Mouse (Mus musculus) limb, embryonic 12.5 days (tissue): ENCODE results near the gene Kcnq1. TPM values are rescaled to one million over a fixed set of nuclear protein-coding genes. Genes with fewer than 3 reads are reported as not detected.
A peak's percentile ranks its signal among the peaks of the same experiment; 100 is the strongest.

Experiments used
- ATAC-seq: fragments of 200-750 bp; cut with Nextera tagmentation; 2 replicates; pipeline ENCODE4 v1.8.0; 2017; ENCODE audit warnings: low read depth, moderate TSS enrichment; ENCODE audit not compliant: insufficient number of reproducible peaks, insufficient read depth, low FRiP score, low TSS enrichment
- H3K27ac ChIP-seq: fragments of 300-500 bp; sonication (generic); 2 replicates; pipeline ENCODE4 v1.5.1; 2016; ENCODE audit warnings: mild to moderate bottlenecking, moderate library complexity
- H3K27me3 ChIP-seq: fragments of 300-500 bp; sonication (generic); 2 replicates; pipeline ENCODE4 v1.6.1; 2016; ENCODE audit warnings: mild to moderate bottlenecking, moderate library complexity
- H3K36me3 ChIP-seq: fragments of 300-500 bp; sonication (generic); 2 replicates; pipeline ENCODE4 v1.6.1; 2016; ENCODE audit warnings: mild to moderate bottlenecking, moderate library complexity
- H3K4me1 ChIP-seq: fragments of 300-500 bp; sonication (generic); replicated peaks from 2 replicates; pipeline ENCODE4 v1.6.1; 2016
- H3K4me2 ChIP-seq: fragments of 300-500 bp; sonication (generic); 2 replicates; pipeline ENCODE4 v1.6.1; 2016; ENCODE audit warnings: mild to moderate bottlenecking, moderate library complexity
- H3K4me3 ChIP-seq: fragments of 300-500 bp; sonication (generic); replicated peaks from 2 replicates; pipeline ENCODE4 v1.5.1; 2016; ENCODE audit warnings: mild to moderate bottlenecking
- H3K9ac ChIP-seq: fragments of 300-500 bp; sonication (generic); replicated peaks from 2 replicates; pipeline ENCODE4 v1.6.1; 2016; ENCODE audit warnings: mild to moderate bottlenecking, moderate library complexity
- H3K9me3 ChIP-seq: fragments of 300-500 bp; sonication (generic); 2 replicates; pipeline ENCODE4 v1.6.1; 2016; ENCODE audit warnings: mild to moderate bottlenecking, moderate library complexity
- WGBS: fragments of 180-500 bp; shearing (Covaris S2); methylation state at CpG from one replicate; pipeline ENCODE4 v1.1.7; 2016; 5-methylcytosine and 5-hydroxymethylcytosine counted together
- polyA plus RNA-seq: library from polyadenylated mRNA; unstranded; fragments of >200 nt; fragmentation: Nextera tagmentation; extraction: Ambion mirVana; gene quantifications from 2 replicates; pipeline ENCODE4 v1.2.1, GENCODE M21; 2016

The Kcnq1 gene
- polyA plus RNA-seq, 1 experiment from 2014 or later: 0.94 TPM

DNA sequence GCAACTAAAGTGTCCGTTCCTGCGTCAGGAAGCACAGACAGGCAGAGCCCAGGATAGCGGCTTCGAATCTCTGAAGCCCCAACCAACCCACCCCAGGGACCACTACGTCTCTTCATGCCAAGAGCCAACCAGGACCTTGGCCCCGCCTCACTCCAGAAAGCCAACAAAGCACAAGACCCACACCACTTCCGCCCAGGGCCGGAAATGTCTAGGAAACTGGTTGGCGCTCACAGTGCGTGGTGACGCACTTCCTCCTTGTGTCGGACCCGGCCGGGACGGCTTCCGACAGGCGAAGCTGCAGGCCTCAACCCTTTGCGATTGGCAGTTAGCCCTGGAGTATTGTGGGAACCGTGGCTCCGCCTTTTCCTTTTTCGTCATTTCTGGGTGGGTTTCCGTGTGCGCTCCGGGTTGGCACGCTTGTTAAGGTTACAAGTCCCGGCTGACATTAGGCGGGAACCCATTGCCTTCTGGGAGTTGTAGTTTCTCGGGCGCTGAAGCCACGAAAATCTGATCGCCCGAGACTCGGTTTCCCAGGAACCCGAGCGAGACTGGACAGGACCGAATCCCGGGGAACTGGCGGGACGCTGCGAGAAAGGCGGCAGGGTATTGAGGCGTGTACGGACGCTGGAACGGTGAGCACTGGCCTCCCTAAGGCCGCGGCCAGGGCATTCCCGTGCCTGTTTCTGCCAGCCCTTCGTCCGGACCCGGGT, 37.1 kb upstream of the Kcnq1 start, which contains the start of gene Tssc4:
Gene Tssc4 (plus strand): TSS at position 368 of the 710 bp plus-strand sequence.
- Histone ChIP-seq H3K27me3 (no peaks in the 10 kb centered on the region), H3K9me3 (no peaks in the 10 kb centered on the region), H3K4me3 (peak within 1 kb of the TSS; percentile 78), H3K27ac (peak within 1 kb of the TSS; percentile 95), H3K36me3 (peaks cover 69% of the 10 kb centered on the region), H3K4me1 (peaks cover 23% of the 10 kb centered on the region), H3K4me2 (peak within 1 kb of the TSS; percentile 99), H3K9ac (peak within 1 kb of the TSS; percentile 91)
- whole genome bisulfite sequencing: under 1% methylated on average over 51 of the region's 51 CpGs
- ATAC-seq: peak; percentile 96

DNA sequence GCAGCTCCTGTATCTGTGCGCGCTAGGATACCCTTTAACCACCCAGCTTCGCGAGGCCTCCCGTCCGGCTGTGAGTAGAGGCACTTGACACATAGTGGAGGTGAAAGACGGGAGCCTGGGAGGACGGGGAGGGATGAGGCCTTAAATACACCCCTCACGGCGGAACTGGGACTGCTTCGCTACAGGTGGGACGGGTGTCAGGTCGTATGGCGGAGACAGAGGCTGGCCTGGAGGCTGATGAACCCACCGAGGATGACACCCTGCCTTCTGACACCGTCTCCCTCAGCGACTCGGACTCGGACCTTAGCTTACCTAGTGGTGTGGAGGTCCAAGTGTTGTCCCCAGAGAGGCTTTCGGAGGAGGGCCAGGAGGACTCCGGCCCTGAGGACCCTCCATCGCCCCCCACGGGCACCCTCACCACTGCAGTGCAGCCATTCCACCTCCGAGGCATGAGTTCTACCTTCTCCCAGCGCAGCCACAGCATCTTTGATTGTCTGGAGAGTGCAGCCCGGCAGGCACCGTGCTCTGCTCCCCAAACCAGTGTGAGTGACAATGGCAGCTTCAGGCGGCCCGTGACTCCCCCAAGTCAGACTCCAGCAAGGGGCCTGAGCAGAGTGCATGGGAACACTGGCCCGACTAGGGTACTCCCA, 36.3 kb upstream of the Kcnq1 start:
- peak overlapping the region; percentile 91 for H3K9ac ChIP-seq
- ATAC-seq: no peak
- H3K36me3 ChIP-seq: peaks cover 61% of the 10 kb centered on the region
- no peaks in the 10 kb centered on the region for H3K27me3 ChIP-seq
- whole genome bisulfite sequencing: 11% methylated on average over 30 of the region's 30 CpGs
- H3K4me2 ChIP-seq: peak overlapping the region; percentile 99
- H3K9me3 ChIP-seq: no peaks in the 10 kb centered on the region
- H3K4me1 ChIP-seq: peaks cover 23% of the 10 kb centered on the region
- H3K4me3 ChIP-seq: peak overlapping the region; percentile 78
- peak overlapping the region; percentile 85 for H3K27ac ChIP-seq

DNA sequence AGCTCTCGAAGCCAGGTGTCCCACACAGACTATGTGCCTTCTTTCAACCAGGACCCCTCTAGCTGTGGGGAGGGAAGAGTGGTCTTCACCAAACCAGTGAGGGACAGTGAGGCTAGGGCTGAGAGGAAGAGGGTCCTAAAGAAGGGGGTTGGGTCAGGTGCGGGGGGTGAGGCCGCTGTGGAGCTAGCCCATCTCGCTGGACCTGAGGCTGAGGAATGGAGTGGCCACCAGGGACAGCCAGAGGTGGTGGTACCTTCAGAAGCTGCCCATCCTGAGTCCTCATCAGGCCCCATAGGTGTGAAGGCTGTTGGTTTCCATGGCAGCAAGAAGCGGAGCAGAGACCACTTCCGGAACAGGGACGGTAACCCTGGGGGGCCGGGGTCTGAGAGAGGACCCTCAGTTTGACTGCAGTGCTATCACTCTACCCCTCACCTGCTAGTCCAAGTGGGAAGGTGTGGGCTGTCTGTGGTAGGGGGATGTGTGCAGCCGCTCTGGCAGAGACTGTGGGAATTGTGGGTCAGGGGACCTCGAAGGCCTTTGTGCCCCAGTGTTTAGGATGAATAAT, 35.6 kb upstream of the Kcnq1 start:
- peaks cover 58% of the 10 kb centered on the region for H3K36me3 ChIP-seq
- ATAC-seq: no peak
- peak overlapping the region; percentile 78 for H3K4me3 ChIP-seq
- H3K9ac ChIP-seq: peak overlapping the region; percentile 91
- H3K4me2 ChIP-seq: peak overlapping the region; percentile 99
- H3K27ac ChIP-seq: peak overlapping the region; percentile 85; the same call in 1 of the 2 replicates
- no peaks in the 10 kb centered on the region for H3K9me3 ChIP-seq
- H3K4me1 ChIP-seq: peaks cover 23% of the 10 kb centered on the region
- WGBS: 90% methylated on average over 10 of the region's 10 CpGs
- no peaks in the 10 kb centered on the region for H3K27me3 ChIP-seq

DNA sequence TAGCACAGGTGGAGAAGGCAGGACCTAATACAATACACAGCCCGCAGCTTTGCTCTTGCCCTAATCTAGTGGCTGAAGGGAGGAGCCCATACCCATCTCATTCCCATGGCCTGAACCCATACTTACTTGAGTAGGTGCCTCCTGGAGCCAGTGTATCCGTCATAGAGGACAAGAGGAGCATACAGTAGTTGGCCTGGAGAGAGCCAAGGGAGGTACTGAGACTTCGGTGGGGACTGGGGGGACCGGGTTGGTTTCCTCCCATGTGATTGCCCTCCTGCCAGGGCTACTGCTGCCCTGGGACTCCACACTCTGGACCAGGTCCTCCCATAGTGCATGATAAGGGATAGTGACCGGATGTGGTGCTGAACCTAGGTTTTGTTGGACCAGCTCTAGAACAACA, 33.6 kb upstream of the Kcnq1 start:
- H3K9me3 ChIP-seq: no peaks in the 10 kb centered on the region
- H3K27ac ChIP-seq: no peak overlapping the region
- WGBS: 87% methylated on average over 5 of the region's 5 CpGs
- no peak overlapping the region for H3K9ac ChIP-seq
- ATAC-seq: no peak
- H3K36me3 ChIP-seq: peaks cover 38% of the 10 kb centered on the region
- no peaks in the 10 kb centered on the region for H3K27me3 ChIP-seq
- peaks cover 23% of the 10 kb centered on the region for H3K4me1 ChIP-seq
- no peak overlapping the region for H3K4me3 ChIP-seq
- no peak overlapping the region for H3K4me2 ChIP-seq

DNA sequence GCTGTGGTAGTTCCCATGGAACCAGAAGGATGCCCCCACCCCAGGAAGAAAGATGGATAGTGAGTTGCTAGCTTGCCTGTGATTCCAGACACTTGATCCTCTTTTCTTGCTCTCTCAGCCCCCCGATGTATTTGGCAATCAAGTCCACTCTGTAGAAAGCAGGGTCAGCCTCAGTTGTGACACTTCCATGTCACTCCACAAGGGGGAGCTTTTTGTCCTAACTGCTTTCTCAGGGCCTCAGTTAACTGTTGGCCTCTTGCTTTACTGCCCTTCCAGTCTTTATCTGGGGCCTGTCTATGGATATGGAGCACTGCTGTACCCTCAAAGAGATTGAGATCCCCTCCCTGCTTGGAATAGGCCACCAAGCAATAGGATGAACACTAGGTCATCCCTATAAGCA, 33.1 kb upstream of the Kcnq1 start:
- no peak overlapping the region for H3K4me2 ChIP-seq
- no peaks in the 10 kb centered on the region for H3K9me3 ChIP-seq
- 53% methylated on average over 1 of the region's 1 CpGs for WGBS
- H3K36me3 ChIP-seq: peaks cover 36% of the 10 kb centered on the region
- ATAC-seq: no peak
- peaks cover 19% of the 10 kb centered on the region for H3K4me1 ChIP-seq
- H3K27me3 ChIP-seq: no peaks in the 10 kb centered on the region
- no peak overlapping the region for H3K27ac ChIP-seq
- H3K4me3 ChIP-seq: no peak overlapping the region
- H3K9ac ChIP-seq: no peak overlapping the region

DNA sequence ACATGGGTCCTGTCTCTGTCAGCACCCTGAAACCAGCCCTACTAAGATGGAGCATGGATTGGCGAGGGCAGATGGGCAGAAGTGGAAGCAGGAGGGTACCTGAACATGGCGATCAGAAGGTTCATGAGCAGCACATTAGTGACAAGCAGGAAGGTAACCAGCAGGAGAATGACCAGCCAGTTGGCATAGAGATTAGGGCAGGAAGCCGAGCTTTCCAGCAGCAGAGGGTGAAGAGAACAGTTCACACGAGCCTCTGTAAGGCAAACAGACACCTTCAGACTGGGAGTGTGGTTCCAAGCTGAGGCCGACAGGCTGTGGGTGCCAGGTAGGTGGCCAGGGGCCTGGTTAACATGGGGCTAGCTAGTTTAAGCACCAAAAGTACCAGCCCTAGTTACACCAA, 30.8 kb upstream of the Kcnq1 start:
- Histone ChIP-seq H3K27ac (no peak overlapping the region), H3K4me2 (no peak overlapping the region), H3K27me3 (no peaks in the 10 kb centered on the region), H3K9me3 (no peaks in the 10 kb centered on the region), H3K9ac (no peak overlapping the region), H3K4me3 (no peak overlapping the region), H3K4me1 (peaks cover 8% of the 10 kb centered on the region), H3K36me3 (peaks cover 41% of the 10 kb centered on the region)
- ATAC-seq: no peak
- 72% methylated on average over 5 of the region's 5 CpGs for WGBS

DNA sequence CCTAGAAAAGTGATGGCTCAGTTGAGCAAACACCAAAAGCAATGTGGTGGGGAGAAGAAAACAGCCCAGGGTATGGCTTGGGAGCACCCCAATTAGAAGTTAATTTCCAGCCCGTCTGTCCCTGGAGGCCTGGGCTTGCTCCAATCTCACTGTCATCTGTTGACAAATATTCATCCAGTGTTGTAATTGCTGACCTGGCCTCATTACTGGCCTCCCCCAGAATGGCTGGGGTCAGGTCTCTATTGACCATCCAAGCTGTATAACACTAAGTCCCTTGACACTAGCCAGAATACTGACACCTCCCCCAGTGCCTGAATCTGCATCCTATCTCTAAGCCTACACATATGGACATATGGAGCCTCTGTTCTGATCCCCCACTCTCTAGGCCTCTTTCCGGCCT, 28.8 kb upstream of the Kcnq1 start:
- H3K4me3 ChIP-seq: no peak overlapping the region
- H3K4me2 ChIP-seq: no peak overlapping the region
- H3K27me3 ChIP-seq: no peaks in the 10 kb centered on the region
- H3K36me3 ChIP-seq: peaks cover 24% of the 10 kb centered on the region
- ATAC-seq: no peak
- WGBS: 75% methylated on average over 2 of the region's 2 CpGs
- H3K9me3 ChIP-seq: no peaks in the 10 kb centered on the region
- H3K27ac ChIP-seq: no peak overlapping the region
- H3K9ac ChIP-seq: no peak overlapping the region
- H3K4me1 ChIP-seq: no peaks in the 10 kb centered on the region

DNA sequence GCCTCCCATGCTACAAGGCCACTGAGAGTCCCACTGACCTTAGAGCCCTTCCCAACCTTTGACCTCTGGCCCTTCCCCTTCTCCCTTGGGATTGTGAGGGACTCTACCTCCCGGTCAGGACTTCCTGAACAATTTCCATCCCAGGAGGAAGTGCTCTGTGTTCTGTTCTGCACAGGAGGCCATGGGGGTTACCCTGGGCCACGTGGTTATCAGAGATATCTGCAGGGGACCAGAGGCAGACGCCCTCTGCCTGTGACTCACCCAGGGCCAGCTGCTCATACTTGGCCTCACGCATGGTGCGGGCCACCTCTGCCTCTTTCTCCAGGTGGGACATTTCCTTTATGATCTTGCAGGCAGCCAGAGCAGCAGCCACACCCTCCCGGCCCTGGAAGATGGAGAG, 24.1 kb upstream of the Kcnq1 start:
- Histone ChIP-seq H3K9ac (no peak overlapping the region), H3K27me3 (no peaks in the 10 kb centered on the region), H3K4me2 (no peak overlapping the region), H3K9me3 (no peaks in the 10 kb centered on the region), H3K4me3 (no peak overlapping the region), H3K27ac (no peak overlapping the region), H3K4me1 (peaks cover 8% of the 10 kb centered on the region), H3K36me3 (peaks cover 18% of the 10 kb centered on the region)
- ATAC-seq: no peak
- WGBS: 63% methylated on average over 6 of the region's 6 CpGs

DNA sequence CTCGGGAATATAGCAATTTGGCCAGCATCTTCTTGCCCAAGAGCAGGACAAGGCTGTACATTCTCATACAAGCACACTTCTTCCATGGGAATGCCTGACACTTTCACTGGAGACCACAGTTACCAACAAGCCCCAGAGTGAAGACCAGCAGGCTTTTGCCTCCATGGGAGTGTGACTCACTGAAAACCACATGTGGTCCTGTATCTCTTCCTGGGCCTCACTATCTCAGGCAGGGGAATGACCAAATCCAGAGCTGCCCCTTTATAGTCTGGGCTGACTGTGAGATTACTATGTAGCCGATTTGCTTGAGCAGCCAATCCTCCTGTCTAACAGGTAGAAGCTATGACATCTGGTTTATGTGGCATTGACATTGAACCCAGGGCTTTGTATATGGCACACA, 22.5 kb upstream of the Kcnq1 start:
- Histone ChIP-seq H3K9ac (no peak overlapping the region), H3K36me3 (peaks cover 9% of the 10 kb centered on the region; the same call in 1 of the 2 replicates), H3K4me2 (no peak overlapping the region), H3K4me3 (no peak overlapping the region), H3K4me1 (peaks cover 19% of the 10 kb centered on the region), H3K9me3 (no peaks in the 10 kb centered on the region), H3K27me3 (no peaks in the 10 kb centered on the region), H3K27ac (no peak overlapping the region)
- no peak for ATAC-seq
- WGBS: 74% methylated on average over 2 of the region's 2 CpGs

DNA sequence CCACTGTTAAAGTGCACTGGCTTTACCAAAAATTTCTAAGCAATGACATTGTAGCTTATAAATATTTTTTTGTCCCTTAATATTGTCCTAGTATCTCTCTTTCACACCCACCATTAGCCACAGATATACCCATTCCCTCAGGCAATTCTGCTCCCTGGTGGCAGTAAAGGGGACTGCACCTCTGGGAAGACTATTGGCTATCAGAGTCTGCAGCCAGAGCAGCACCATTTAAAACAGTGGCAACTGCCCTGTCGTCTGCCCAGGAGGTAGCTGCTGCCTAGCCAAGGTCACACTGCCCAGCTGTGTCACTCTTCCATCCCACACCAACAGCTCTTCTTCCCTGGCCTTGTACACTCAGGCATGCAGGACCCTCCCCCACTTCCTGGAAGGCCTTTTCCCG, 19.8 kb upstream of the Kcnq1 start:
- WGBS: 39% methylated on average over 2 of the region's 2 CpGs
- Histone ChIP-seq H3K27me3 (no peaks in the 10 kb centered on the region), H3K9ac (peak overlapping the region; percentile 55), H3K4me1 (peaks cover 19% of the 10 kb centered on the region), H3K36me3 (peaks cover 5% of the 10 kb centered on the region; the same call in 1 of the 2 replicates), H3K4me2 (peak overlapping the region; percentile 49), H3K9me3 (no peaks in the 10 kb centered on the region), H3K27ac (peak overlapping the region; percentile 92), H3K4me3 (peak overlapping the region; percentile 21)
- ATAC-seq: no peak

DNA sequence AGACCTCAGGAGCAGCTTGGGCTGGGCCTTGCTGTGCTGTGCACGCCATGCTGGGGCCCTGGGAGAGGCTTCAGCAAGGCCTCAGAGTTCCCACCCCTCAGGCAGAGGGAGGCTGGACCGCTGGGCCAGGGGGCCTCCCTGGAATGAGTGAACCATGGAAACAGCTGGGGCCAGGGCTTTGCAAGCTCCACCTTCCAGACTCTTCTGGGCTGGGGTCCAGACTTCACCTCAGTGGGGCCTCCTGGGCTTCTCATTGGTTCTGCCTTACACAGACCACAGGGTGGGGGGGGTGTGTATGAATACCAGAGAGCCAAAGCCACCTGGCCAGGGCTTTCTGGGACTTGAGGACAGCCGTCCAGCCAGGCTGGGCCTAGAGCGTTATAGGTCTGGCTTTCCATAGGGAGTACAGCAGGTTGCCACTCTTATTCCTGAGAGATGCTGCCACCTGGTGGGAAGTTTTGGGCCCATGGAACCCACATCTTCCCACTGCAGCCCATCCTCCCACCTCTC, 19.0 kb upstream of the Kcnq1 start:
- peak overlapping the region; percentile 92 for H3K27ac ChIP-seq
- H3K27me3 ChIP-seq: no peaks in the 10 kb centered on the region
- peak overlapping the region; percentile 21 for H3K4me3 ChIP-seq
- H3K4me2 ChIP-seq: peak overlapping the region; percentile 49
- peak; percentile 93 for ATAC-seq
- peak overlapping the region; percentile 55 for H3K9ac ChIP-seq
- peaks cover 5% of the 10 kb centered on the region; the same call in 1 of the 2 replicates for H3K36me3 ChIP-seq
- peaks cover 19% of the 10 kb centered on the region for H3K4me1 ChIP-seq
- 16% methylated on average over 4 of the region's 4 CpGs for WGBS
- no peaks in the 10 kb centered on the region for H3K9me3 ChIP-seq
